Mouse (Mus musculus) layer of hippocampus, postnatal 10 days (tissue): Measurements from ENCODE around the gene Spns3. TPM values are rescaled to one million over a fixed set of nuclear protein-coding genes. Genes with fewer than 3 reads are reported as not detected.
"Not testable (repeated sequence)": the region's sequence is repeated elsewhere in the genome, so short reads cannot be mapped to it uniquely, and the experiment has no call there.

Experiments used
- DNase-seq, 2 experiments: peaks; one replicate each; pipeline ENCODE4 v3.0.0; 2021; ENCODE audit warnings: low spot score in 2 of 2
- total RNA-seq, 2 experiments: library from RNA; stranded (reverse); gene quantifications; 2 replicates each; pipeline ENCODE4 v1.2.3; 2021

The Spns3 gene
- total RNA-seq, 2 experiments from 2014 or later = 0.18 to 0.22 TPM

DNA sequence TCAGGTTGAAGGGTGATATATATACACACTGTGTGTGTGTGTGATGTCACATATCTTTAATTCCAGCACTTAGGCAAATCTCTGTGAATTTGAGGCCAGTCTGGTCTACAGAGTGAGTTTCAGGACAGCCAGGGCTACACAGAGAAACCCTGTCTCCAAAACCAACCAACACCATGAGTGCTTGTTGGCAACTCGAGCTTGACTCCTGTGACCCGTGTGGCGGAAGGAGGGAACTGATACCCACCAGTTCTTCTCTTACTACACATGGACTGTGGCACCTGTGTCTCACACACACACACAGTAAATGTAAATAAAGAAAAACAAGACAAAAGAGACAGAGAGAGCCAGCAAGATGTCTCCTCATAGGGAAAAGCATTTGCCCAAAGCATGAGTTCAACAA lies 10.4 kb upstream of the Spns3 start:
- no peak for DNase-seq

DNA sequence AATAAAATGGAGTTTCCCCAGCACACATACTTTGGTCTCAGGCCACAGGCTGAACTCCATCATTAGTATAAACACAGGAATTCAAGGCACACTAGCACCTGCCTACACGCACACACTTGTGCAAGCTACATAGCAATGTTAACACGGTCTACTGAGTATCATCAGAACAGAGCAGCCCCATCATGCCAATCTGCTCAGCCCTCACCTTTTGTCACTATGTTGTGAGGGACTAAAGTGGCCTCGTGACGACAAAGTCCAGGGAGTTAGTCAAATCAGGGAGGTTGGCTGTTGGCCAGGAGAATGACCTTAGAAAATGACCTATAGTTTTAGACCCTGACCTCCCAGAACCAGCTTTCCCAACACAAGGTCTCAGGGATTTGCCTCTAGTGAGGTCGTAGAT lies 7.8 kb upstream of the Spns3 start:
- no peak for DNase-seq

DNA sequence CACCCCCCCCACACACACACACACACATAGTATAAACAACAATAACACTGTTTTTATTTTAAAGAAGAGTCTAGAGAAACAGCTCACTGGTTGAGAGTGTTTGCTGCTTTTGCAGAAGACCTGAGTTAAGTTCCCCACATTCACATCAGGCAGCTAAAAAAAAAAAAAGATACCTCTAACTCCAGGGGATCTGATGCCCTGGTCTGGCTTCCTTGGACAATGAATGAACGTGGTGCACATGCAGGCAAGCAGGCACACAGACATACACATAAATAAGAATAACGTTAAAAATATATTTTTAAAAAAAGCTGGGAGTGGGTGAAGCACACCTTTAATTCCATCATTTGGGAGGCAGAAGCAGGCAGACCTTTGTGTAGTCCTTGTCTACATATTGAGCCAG lies 6.6 kb upstream of the Spns3 start:
- DNase-seq = no peak

DNA sequence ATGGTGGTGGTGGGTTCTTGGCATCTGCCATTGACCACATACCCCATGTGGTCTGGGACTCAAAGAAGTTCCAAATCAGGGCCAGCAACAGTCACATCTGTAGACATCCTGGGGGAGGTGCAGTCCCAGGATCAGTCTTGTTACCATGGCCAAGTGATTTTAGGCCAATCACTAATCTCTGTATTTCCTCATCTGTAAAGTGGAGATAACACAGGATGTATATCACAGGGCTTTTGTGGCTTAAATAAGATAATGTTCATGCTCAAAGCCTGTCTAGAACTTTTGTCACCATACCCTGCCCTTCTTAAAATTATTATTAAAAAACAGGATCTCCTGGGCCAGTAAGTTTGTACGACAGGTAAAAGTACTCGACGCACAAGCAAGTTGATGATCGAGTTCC lies 6.2 kb upstream of the Spns3 start:
- no peak for DNase-seq

DNA sequence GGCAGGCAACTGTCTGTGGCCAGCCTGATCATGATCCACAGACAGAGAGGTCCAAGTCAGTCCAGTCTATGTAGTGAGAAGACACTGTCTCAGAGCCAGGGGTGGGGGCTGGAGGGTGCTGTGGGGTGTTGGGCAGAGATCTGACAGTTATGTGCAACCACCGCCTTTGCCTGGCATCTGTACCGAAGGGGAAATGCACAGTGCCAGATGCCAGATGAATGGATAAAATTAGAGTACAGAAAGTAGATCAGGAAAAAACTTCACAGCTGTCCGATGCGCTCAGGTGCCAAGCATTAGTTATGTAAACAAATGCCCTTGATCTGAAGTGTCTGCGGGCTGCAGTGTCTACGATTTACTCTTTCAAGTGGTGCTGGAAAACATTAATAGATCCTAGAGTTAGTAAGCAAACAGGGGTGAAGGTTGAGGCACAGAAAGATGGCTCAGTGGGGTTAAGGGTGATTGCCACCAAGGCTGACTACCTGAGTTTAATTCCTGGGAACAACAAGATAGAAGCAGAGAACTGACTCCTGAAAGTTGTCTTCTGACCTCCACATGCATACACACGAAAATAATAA lies 1.3 kb upstream of the Spns3 start:
- no peak for DNase-seq

DNA sequence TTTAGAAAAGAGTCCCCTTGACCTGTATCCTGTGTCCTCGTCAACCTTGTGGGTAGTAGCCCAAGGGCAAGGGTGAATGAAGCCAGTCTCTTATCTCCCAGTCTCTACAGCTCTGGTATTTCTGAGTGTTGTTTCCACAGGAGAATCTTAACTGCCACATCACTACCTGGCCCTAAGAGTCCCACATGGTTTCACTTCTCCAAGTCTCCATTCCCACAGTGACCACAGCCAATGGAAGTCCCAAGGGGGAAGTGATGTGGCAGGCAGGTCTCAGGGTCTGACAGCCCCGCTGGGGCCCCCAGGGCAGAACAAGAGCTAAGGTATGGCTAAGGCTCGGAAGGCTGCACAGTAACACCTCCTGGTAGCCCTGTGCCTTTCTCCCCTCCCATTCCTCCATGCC lies 3.1 kb downstream of the Spns3 start:
- no peak for DNase-seq

DNA sequence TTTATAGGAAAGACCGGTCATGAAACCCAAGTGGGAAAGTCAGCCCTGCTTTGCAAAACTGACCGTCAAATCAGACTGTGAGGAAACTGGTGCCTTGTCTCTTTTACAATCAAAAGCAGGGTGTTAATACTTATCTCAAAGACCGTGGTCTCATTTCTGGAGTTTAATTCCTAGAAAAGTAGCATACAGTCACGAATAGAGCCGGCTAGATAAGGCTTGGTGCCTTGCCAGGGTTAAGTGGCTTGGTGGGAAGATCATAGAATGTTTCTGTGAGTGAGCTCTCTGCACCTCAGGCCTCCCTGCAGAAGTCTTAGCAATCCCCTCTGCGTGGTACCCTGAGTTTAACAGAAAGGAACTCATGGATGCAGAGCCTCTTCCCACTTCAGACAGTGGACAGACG lies 5.6 kb downstream of the Spns3 start:
- no peak for DNase-seq

DNA sequence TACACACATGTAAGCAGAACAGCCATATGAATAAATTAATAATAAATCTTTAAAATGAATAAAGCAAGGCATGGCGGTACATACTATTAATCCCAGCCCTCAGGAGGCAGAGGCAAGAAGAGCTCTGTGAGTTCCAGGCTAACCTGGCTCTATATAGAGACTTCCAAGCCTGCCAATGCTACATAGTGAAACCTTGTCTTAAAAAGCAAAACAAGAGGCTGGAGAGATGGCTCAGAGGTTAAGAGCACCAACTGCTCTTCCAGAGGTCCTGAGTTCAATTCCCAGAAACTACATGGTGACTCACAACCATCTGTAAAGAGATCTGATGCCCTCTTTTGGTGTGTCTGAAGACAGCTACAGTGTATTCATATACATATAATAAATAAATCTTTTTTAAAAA lies 6.6 kb downstream of the Spns3 start:
- DNase-seq = not testable (repeated sequence)

DNA sequence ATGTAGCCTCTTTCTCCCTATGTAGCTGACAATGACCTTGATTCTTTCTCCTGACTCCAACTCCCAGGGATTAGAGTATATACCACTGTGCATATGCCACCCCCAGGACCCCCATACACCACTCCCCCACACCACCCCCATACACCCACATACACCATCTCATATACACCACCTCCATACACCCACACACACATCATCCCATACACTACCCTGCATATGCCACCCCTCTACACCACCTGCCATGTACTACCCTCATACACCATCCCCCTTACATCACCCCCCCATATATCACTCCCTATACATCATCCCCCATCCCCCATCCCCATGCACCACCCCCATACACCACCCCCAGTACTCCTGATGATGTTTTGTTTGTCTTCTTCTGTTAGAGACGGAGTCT lies 7.7 kb downstream of the Spns3 start:
- no peak for DNase-seq

DNA sequence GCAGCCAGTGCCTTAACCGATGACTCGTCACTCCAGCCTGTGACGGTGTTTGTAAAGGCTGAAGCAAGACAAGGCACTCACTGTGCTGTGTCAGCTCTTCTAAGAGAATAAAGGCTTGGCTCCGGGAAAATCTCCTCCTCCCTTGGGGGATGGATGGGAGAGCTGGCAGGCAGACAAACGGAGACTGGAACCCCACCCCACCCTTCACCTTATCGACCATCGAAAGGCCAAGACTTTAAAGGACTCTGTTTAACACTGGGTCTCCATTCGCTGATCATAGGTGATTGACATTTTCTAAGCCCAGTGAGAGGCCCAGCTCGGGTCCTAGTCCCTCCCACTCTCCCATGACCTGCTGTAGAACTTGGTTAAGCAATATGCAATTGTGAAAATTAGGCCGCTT lies 8.4 kb downstream of the Spns3 start:
- no peak for DNase-seq

DNA sequence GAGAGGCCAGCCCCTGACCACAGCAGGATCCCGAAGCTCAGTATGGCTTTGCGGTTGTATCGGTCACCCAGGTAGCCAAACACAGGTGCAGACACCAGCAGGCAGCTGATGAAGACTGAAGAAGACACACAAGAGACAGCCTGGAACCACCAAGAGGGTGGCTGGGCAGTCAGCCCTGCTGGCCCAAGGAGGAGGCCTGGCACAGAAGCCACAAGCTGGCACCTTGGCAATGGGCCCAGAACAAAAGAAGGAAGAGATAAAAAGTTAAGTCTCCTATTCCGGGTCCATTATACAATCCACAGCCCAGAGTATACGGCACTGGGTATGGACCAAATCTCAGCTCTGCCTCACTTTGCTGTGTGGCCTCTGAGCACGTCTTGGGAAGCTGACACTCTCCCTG lies 9.9 kb downstream of the Spns3 start:
- DNase-seq = peak; percentile 30 to 38

DNA sequence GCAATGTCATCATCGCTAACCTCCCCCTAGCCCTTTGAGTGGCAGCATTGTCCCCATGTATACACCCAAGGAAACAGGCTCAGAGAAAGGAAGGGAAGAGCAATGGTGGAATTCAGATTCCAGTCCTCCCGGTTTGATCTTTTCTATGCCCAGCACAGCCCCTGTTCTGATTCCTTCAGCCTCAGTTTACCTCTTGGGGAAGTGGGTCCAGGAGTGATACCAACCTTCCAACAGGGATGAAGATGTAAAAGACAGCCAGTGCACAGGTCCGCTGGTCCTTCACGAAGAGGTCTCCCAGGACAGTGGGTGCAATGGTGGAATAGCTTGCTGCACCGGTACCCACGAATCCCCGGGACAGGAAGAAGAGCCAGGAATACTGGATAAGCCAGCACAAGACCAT lies 11.5 kb downstream of the Spns3 start:
- no peak for DNase-seq

DNA sequence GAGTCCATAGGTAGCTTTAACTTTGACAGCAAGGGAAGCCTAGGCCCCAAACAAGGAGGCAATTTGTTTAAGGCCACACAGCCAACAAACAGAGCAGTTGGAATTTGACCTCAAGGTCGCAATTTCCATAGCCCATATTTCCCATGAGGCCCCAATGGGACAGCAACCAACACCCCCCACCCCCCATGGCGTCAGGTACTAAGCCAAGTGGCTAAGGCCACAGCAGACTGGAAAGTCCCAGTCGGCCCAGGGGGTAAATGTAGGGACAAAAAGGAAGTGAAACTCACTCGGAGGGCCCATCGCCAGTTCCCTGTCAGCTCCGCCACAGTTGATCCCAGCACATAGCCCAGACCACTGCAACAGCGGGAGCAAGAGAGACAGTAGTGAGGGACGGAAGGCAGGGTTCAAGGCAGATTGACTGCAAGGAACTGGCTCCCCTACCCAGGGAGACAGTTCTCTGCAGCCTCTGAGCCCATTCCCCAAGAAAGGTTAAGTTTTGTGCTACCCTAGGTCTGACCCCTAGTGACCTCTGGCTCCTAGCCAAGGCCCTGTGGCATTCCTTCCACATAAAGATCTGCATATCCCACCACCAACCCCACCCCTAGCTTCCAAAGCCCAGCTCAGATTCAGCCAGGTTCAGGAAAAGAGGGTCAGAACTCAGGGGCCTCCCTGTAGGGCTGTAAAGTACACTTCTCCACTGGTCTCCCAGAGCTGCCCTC lies 12.1 kb downstream of the Spns3 start:
- no peak for DNase-seq

DNA sequence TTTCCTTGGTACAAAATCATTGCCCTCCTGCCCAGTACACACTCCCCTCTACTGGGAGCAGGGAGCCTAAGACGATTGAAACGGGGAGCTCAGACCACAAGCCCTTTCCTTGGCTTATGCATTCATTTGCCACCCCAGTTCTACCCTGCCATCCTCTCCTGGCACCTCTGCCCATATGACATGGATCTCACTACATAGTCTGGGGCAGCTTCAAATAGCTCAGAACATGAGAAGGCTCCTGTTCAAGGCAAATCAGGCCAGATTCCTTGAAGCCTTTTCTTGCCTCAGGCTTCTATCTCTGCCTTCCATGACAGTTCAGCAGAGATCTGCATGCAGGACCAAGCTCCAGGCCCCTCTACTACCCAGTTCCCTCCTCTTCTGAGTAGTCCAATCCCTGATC lies 12.8 kb downstream of the Spns3 start:
- no peak for DNase-seq

DNA sequence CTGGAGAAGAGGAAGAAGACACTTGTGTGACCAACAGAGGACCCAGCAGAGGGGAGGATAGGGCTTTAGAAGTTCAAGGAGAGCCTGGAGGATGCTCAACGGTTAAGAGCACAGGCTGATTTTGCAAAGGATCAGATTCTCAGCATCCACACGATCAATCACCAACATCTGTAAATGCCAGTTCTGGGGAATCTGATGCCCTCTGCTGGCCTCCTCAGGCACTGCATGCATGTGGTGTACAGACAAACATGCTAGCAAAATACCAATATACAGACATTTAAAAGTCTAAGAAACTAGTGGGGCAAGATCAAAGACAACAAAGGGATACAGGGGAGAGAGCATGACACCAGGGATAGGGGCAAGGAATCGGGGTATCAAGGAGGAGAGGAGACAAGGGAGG lies 14.8 kb downstream of the Spns3 start:
- DNase-seq = no peak

DNA sequence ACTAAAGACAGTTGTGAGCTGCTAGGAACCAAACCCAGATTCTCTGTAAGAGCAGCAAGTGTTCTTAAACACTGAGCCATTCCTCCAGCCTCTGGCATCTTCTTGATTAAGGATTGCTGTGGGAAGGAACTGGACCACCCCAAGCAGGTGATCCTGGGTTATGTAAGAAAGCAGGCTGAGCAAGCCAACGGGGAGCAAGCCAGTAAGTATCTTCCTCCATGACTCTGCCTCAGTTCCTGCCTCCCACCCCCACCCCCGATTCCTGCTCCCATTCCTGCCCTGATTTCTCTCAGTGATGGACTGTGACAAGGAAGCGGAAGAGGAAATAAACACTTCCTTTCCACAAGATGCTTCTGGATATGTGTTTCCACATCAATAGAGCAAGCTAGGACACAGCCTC lies 17.4 kb downstream of the Spns3 start:
- no peak for DNase-seq

DNA sequence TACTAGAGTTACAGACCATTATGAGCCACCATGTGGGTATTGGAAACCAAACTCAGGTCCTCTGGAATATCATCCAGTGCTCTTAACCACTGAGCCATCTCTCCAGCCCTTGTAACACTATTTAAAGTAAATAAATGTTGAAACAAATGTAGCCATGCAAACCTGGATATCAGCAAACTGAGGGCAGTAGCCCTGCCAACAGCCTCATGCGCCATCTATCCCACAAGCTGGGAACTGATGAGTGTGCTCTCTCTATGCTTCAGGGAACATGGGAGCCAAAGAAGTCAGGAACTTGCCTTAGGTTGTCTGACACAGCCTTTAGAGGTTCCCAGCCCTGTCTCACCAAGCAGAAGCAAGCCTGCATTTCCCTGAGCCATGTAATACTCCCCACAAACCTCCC lies 18.7 kb downstream of the Spns3 start:
- no peak for DNase-seq

DNA sequence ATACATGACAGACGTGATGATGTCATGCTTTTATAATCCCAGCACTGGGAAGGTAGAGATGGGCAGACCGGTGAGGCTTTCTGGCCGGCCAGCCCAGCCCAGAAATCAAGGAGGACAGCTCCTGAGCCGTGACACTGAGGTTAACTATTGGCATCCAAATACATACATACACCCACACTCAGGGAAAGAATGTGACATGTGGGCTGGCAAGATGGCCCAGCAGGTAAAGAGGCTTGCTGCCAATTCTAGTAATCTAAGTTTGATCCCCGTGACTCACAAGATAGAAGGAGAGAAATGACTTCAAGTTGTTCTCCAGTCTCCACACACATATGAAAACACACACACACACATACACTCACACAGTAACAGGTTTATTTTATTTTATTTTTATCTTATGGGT lies 19.2 kb downstream of the Spns3 start:
- DNase-seq = no peak

DNA sequence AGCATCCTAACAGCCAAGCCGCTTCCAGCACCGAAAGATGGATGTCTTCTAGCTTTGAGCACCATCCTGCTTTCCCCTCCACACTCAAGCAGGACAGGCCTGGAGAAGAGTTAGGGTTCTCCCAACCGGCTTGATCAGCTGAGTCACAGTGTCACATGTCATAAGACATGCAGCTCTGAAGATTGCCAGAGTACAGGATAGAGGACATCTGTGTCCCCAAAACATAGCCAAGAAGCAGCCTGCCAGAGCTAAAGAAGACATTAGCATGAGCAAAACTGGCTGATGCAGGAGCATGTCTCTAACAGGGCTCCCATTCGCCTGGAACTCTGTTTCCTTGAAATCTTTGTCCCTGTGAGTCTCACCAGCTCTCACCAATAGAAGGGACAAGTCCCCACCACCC lies 24.1 kb downstream of the Spns3 start:
- DNase-seq = no peak

DNA sequence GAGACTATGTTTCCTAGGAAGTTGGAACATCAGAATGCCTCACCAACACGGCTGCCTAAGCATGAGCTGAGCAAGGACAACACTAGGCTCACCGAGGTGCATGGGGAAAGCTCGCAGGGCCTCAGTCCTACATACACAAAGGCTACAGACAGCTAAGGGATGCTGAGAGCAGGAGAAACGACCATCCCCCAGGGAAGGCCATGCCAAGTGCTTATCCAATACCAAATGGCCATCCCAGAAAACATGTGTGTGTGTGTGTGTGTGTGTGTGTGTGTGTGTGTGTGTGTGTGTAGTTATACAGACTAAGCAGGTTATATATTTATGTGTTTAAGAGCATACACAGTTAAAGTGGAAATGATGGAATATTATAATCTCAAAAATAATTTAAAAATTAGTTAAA lies 26.6 kb downstream of the Spns3 start:
- DNase-seq = no peak

DNA sequence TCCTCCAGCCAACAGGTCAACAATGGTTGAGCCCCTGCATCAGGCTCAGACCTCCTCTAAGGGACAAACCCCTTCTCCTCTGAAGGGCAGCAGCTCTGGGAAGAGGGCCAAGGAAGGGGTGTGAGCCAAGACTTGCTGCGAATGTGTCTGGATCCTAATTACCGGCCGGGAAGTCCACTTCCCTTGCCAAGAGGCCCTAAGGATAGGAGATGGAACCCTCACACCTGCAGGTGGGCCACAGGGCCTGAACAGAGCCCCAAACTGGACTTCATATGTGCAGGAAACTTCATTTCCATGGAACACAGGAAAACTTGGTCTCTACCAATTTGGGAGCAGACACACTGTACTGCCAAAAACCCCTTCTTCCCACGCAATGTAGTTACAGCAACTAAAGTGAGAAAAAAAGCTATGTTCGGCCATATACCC lies 27.7 kb downstream of the Spns3 start:
- DNase-seq = peak; percentile 54 to 67

DNA sequence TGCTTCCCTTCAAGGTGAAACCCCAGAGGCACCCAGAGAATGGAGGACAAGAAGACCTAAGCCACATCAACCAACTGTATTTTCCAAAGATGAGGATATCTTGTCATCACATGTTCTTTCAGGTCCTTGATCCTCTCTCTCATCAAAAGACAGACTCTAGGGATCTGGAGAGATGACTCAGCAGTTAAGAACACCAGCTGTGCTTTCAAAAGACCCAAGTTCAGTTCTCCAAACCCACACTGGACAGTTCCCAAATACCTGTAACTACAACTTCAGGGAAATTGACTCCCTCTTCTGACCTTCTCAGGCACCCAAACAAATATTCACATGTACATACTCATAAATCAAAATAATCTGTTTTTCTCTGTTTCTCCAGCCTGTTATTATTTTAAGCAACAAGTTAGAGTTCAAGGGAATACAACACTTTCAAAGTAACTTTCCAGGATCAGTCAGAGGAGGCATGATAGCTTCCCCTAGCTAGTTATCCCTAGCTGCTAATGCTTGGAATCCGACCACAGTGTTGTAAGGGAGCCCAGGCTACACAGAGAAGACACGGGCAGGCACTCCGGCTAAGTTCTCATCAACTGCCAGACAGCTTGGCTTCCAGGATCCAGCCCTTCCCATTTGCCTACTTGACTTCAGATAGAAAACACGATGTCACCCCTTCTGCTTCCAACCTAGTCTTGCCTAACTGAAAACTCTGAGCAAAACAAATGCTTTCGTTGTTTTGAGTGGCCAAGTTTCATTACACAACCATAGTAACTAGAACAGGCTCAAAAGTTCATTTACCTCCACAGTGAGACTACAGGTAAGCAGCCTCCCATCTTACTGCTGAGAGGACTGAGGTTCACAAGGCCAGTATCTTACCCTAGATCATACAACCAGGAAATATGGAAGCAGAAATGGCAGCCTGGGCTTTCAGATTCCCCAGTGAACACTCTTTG lies 28.4 kb downstream of the Spns3 start:
- no peak for DNase-seq
